Mouse (Mus musculus) heart, embryonic 14.5 days (tissue): Measurements from ENCODE around the gene Il4ra. TPM values are rescaled to one million over a fixed set of nuclear protein-coding genes. Genes with fewer than 3 reads are reported as not detected.

Source experiments
- ATAC-seq: fragments of 200-750 bp; cut with Nextera tagmentation; 2 replicates; pipeline ENCODE4 v1.8.0; 2017; ENCODE audit warnings: low read depth, moderate TSS enrichment; ENCODE audit not compliant: insufficient number of reproducible peaks, insufficient read depth, low FRiP score
- H3K27ac ChIP-seq, 2 experiments: fragments of 200-500 bp in 1 of 2; fragments of 300-500 bp in 1 of 2; sonication (generic) in 1 of 2; replicated peaks in 1 of 2; 2 replicates each; pipeline ENCODE4 v1.5.1; 2012 to 2014; ENCODE audit warnings: low read depth in 2 of 2, low read length in 2 of 2, control low read depth in 1 of 2, mild to moderate bottlenecking in 1 of 2, mixed read lengths in 1 of 2; ENCODE audit not compliant: control insufficient read depth in 1 of 2, insufficient read depth in 1 of 2
- H3K27me3 ChIP-seq: fragments of 300-500 bp; sonication (generic); 2 replicates; pipeline ENCODE4 v1.6.1; 2014; ENCODE audit warnings: mild to moderate bottlenecking, low read length, control low read depth; ENCODE audit not compliant: control insufficient read depth, insufficient read depth
- H3K36me3 ChIP-seq: fragments of 300-500 bp; sonication (generic); 2 replicates; pipeline ENCODE4 v1.6.1; 2014; ENCODE audit warnings: mild to moderate bottlenecking, control low read depth, low read length, mixed read lengths; ENCODE audit not compliant: control insufficient read depth, insufficient read depth
- H3K4me1 ChIP-seq, 2 experiments: fragments of 200-500 bp in 1 of 2; fragments of 300-500 bp in 1 of 2; sonication (generic) in 1 of 2; 2 replicates each; pipeline ENCODE4 v1.6.1; 2012 to 2014; ENCODE audit warnings: low read length in 2 of 2, control low read depth in 1 of 2, mixed read lengths in 1 of 2; ENCODE audit not compliant: control insufficient read depth in 2 of 2, insufficient read depth in 2 of 2
- H3K4me2 ChIP-seq: fragments of 300-500 bp; sonication (generic); 2 replicates; pipeline ENCODE4 v1.6.1; 2014; ENCODE audit warnings: mild to moderate bottlenecking, low read length
- H3K4me3 ChIP-seq, 2 experiments: fragments of 200-500 bp in 1 of 2; fragments of 300-500 bp in 1 of 2; sonication (generic) in 1 of 2; 2 replicates each; pipeline ENCODE4 v1.5.1; 2012 to 2014; ENCODE audit warnings: low read length in 2 of 2, mild to moderate bottlenecking in 2 of 2, control low read depth in 1 of 2, low read depth in 1 of 2, moderate library complexity in 1 of 2; ENCODE audit not compliant: control insufficient read depth in 1 of 2, insufficient read depth in 1 of 2
- H3K9ac ChIP-seq: fragments of 300-500 bp; sonication (generic); 2 replicates; pipeline ENCODE4 v1.6.1; 2014; ENCODE audit warnings: mild to moderate bottlenecking, low read length
- H3K9me3 ChIP-seq: fragments of 300-500 bp; sonication (generic); 2 replicates; pipeline ENCODE4 v1.6.1; 2016; ENCODE audit warnings: low read length, control low read depth; ENCODE audit not compliant: control insufficient read depth
- WGBS: fragments of 180-500 bp; shearing (Covaris S2); extraction: QIAGEN DNeasy Blood & Tissue Kit; methylation state at CpG from one replicate; pipeline ENCODE4 v1.1.7; 2014; 5-methylcytosine and 5-hydroxymethylcytosine counted together
- polyA plus RNA-seq: library from polyadenylated mRNA; unstranded; fragments of >200 nt; fragmentation: Nextera tagmentation; extraction: Ambion mirVana; gene quantifications from 2 replicates; pipeline ENCODE4 v1.2.1, GENCODE M21; 2014

Gene Il4ra
- polyA plus RNA-seq, 1 experiment from 2014 or later: 3.7 TPM

GRCm38 (mm10) chr7:125601280-125601670, 49.4 kb downstream of the Il4ra start:
- no peak for ATAC-seq
- H3K4me3 ChIP-seq: no peak overlapping the region
- no peak overlapping the region for H3K9ac ChIP-seq
- no peak overlapping the region for H3K27ac ChIP-seq
- H3K4me1 ChIP-seq: peaks cover 0 to 2% of the 10 kb centered on the region in 2 experiments; a peak in 1 of 4 replicates
- no peaks in the 10 kb centered on the region for H3K27me3 ChIP-seq
- no peaks in the 10 kb centered on the region for H3K36me3 ChIP-seq
- no peak overlapping the region for H3K4me2 ChIP-seq
- no peaks in the 10 kb centered on the region for H3K9me3 ChIP-seq
- WGBS: 87% methylated on average over 6 of the region's 6 CpGs

- 75% methylated on average over 11 of the region's 11 CpGs for WGBS
- no peak for ATAC-seq
These were observed 50.0 kb downstream of the Il4ra start for GRCm38 (mm10) chr7:125601821-125602448.

GRCm38 (mm10) chr7:125603185-125603631, 51.3 kb downstream of the Il4ra start, which contains the start of gene Il21r:
Gene Il21r (plus strand): TSS chr7:125603429.
- Histone ChIP-seq H3K9ac (no peak within 1 kb of the TSS), H3K27me3 (no peaks in the 10 kb centered on the region), H3K4me1 (peaks cover 0 to 2% of the 10 kb centered on the region in 2 experiments; a peak in 1 of 4 replicates), H3K9me3 (no peaks in the 10 kb centered on the region), H3K36me3 (no peaks in the 10 kb centered on the region), H3K27ac (no peak within 1 kb of the TSS), H3K4me2 (no peak within 1 kb of the TSS), H3K4me3 (no peak within 1 kb of the TSS)
- ATAC-seq: no peak
- 56% methylated on average over 11 of the region's 11 CpGs for WGBS

More at GRCm38 (mm10) chr7:125601821-125602448, 50.0 kb downstream of the Il4ra start:
- Histone ChIP-seq H3K9ac (no peak overlapping the region), H3K36me3 (no peaks in the 10 kb centered on the region), H3K27ac (no peak overlapping the region), H3K9me3 (no peaks in the 10 kb centered on the region), H3K4me1 (peaks cover 0 to 2% of the 10 kb centered on the region in 2 experiments; a peak in 1 of 4 replicates), H3K4me3 (no peak overlapping the region), H3K4me2 (no peak overlapping the region), H3K27me3 (no peaks in the 10 kb centered on the region)

GRCm38 (mm10) chr7:125604362-125605319, 52.7 kb downstream of the Il4ra start:
- H3K4me2 ChIP-seq: no peak overlapping the region
- no peak for ATAC-seq
- H3K27ac ChIP-seq: no peak overlapping the region
- H3K9ac ChIP-seq: no peak overlapping the region
- WGBS: 72% methylated on average over 12 of the region's 12 CpGs
- no peaks in the 10 kb centered on the region for H3K9me3 ChIP-seq
- peaks cover 0 to 2% of the 10 kb centered on the region in 2 experiments; a peak in 1 of 4 replicates for H3K4me1 ChIP-seq
- no peak overlapping the region for H3K4me3 ChIP-seq
- no peaks in the 10 kb centered on the region for H3K27me3 ChIP-seq
- H3K36me3 ChIP-seq: no peaks in the 10 kb centered on the region

- Histone ChIP-seq H3K27ac (no peak overlapping the region), H3K36me3 (no peaks in the 10 kb centered on the region), H3K9me3 (no peaks in the 10 kb centered on the region), H3K4me2 (no peak overlapping the region), H3K27me3 (no peaks in the 10 kb centered on the region), H3K4me1 (peaks cover 0 to 2% of the 10 kb centered on the region in 2 experiments; a peak in 1 of 4 replicates), H3K4me3 (no peak overlapping the region), H3K9ac (no peak overlapping the region)
- WGBS: 39% methylated on average over 4 of the region's 4 CpGs
- ATAC-seq: no peak
These were observed 53.8 kb downstream of the Il4ra start for GRCm38 (mm10) chr7:125605725-125606139.

GRCm38 (mm10) chr7:125606265-125607164, 54.6 kb downstream of the Il4ra start:
- no peaks in the 10 kb centered on the region for H3K36me3 ChIP-seq
- peaks cover 0 to 2% of the 10 kb centered on the region in 2 experiments; a peak in 1 of 4 replicates for H3K4me1 ChIP-seq
- H3K4me3 ChIP-seq: no peak overlapping the region
- H3K4me2 ChIP-seq: no peak overlapping the region
- no peaks in the 10 kb centered on the region for H3K27me3 ChIP-seq
- no peak overlapping the region for H3K27ac ChIP-seq
- no peak overlapping the region for H3K9ac ChIP-seq
- ATAC-seq: no peak
- H3K9me3 ChIP-seq: no peaks in the 10 kb centered on the region
- WGBS: 78% methylated on average over 2 of the region's 2 CpGs
